Mouse (Mus musculus) spleen, postnatal 36 days (tissue): Measurements from ENCODE around the gene Iffo1.

Source experiments
- DNase-seq, 2 experiments: peaks; one replicate each; pipeline ENCODE4 v3.0.0; 2022; ENCODE audit warnings: low spot score in 2 of 2, mixed read lengths in 1 of 2

Gene Iffo1

GRCm38 (mm10) chr6:125142436-125142835, 2.6 kb upstream of the Iffo1 start:
- DNase-seq: no peak

DNA sequence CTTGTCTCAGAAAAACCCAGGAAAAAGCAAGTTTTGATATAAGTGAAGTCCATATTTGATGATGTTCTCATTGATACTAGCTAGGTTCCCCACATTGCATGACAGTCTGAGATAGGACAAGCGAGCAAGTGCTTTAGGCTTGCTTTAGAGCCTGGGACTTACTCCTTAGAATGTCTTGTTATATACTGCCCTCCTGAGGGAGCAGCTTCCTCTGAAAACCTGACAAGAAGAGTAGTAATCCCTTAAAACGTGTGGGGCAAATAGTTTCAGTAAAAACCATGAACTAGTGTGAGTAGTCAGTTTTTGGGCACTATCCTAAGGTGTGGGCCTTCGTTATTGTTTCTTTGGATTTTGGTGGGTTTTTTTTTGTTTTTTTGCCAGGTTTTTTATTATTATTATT, 1.9 kb upstream of the Iffo1 start:
- DNase-seq: no peak

GRCm38 (mm10) chr6:125143904-125144303, 1.1 kb upstream of the Iffo1 start:
- DNase-seq: no peak

GRCm38 (mm10) chr6:125145479-125145951, 474 bp downstream of the Iffo1 start:
- DNase-seq: no peak

- no peak for DNase-seq
Observed at GRCm38 (mm10) chr6:125146148-125146547, 1.1 kb downstream of the Iffo1 start.

DNA sequence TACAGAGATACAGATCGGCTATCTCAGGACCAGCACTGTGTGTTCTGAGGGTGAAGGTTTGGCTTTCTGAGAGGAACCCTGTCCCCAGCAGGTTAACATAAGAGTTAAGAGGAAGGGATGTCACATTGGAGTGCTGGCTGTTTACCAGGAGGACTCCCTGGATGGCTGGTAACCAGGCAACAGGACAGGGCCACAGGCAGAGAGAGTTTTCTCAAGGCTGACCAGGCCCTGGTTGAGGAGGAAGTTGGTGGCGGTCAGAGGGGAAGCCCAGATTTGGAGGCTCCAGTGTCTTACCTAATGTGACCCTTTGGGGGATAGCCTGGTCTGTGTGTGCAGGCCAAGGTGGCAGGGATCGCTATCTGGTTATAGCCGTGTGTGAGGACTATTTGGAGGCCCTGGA, 1.8 kb downstream of the Iffo1 start:
- DNase-seq: peak in 1 of 2 experiments; percentile 35

GRCm38 (mm10) chr6:125147329-125147728, 2.3 kb downstream of the Iffo1 start:
- no peak for DNase-seq

- no peak for DNase-seq
Observed at GRCm38 (mm10) chr6:125148251-125148925, 3.3 kb downstream of the Iffo1 start.

DNA sequence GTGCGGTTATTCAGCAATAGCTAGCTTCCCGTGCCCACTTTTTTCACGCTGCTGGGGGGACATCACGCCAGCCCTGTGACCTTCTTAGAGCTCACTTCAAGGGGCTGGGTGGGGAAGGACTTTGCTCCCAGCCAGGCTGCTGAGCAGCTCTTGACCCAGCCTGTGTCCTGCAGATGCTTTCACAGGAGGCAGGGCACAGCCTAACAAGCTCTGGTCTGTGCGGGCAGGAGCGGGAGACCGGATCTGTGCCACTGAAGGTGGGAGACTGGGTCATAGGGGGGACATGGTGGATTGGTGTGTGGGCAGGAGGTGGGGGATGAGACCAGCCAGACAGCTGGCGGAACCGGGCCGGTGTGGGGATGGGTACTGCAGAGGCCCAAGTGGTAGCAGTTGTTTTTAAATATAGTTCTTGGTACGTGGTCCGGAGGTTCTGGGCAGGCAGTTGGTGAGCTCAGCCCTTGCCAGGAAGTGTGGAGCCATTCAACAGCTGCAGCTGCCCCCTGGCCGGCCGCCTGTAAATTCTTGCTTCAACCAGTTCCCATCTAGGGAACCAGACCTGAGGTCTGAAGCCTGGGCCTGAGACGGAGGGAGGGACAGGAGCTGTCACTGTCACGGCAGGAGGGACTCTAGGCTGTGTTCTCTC, 4.0 kb downstream of the Iffo1 start:
- DNase-seq: no peak

DNA sequence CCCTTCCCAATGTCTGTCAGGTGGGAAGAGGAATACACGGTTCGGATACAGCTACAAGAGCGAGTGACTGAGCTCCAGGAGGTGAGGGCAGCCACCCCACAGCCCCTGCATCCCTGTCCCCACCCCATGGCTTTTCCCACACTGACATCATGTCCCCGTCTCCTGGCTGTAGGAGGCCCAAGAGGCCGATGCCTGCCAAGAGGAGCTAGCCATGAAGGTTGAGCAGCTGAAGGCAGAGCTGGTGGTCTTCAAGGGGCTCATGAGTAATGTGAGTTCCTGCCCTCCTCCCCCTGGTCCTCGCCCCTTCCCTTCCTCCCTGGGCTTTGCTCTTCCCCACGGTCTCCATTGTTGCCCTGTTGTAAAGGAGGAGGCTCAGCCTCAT, 4.5 kb downstream of the Iffo1 start:
- no peak for DNase-seq

GRCm38 (mm10) chr6:125152212-125153017, 7.4 kb downstream of the Iffo1 start:
- no peak for DNase-seq

- no peak for DNase-seq
Observed at GRCm38 (mm10) chr6:125153018-125153389, 8.0 kb downstream of the Iffo1 start.

DNA sequence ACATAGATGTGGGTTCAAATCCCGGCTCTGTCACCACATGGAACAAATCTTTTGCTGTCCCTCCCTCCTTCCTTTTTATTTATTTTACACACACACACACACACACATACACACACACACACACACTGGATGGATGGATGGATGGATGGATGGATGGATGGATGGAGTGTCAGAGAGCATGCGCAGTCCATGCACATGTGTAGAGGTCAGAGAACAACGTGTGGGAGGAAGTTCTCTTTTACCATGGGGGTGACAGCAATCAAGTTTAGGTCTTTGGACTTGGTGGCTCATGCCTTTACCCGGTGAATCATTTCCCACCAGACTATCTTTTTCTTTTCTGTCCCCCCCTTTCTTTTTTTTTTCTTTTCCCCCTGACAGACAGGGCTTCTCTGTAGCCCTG, 8.6 kb downstream of the Iffo1 start:
- no peak for DNase-seq

GRCm38 (mm10) chr6:125154550-125154949, 9.5 kb downstream of the Iffo1 start:
- no peak for DNase-seq

- DNase-seq: no peak
Observed at GRCm38 (mm10) chr6:125155262-125155661, 10.2 kb downstream of the Iffo1 start.

- DNase-seq: no peak
Observed at GRCm38 (mm10) chr6:125156491-125156890, 11.4 kb downstream of the Iffo1 start.

DNA sequence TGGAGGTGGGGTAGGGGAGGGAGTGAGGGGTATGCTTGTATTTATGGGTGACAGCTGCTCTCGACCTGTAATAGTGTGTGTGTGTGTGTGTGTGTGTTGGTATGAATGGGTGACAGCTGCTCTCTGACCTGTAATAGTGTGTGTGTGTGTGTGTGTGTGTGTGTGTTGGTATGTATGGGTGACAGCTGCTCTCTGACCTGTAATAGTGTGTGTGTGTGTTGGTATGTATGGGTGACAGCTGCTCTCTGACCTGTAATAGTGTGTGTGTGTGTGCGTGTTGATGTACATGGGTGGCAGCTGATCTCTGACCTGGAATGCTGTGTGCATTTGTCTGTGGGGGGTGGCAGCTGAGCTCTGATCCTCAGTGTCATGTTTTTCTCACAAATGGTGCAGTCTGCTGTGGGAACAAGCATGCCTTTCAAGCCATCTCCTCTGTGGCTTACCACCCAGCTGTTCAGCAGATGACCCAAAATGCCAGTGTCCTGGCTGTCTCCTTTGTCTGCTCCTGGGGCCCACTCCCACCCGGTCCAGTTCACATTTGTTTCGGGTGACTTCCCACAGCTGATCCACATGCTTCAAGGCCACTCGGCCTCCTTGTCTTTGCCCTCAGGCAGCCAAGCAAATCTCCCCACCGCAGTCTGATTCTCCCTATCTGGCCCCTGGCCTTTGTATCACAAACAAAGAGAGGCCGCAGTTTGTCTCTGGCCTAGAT, 12.0 kb downstream of the Iffo1 start:
- DNase-seq: no peak

DNA sequence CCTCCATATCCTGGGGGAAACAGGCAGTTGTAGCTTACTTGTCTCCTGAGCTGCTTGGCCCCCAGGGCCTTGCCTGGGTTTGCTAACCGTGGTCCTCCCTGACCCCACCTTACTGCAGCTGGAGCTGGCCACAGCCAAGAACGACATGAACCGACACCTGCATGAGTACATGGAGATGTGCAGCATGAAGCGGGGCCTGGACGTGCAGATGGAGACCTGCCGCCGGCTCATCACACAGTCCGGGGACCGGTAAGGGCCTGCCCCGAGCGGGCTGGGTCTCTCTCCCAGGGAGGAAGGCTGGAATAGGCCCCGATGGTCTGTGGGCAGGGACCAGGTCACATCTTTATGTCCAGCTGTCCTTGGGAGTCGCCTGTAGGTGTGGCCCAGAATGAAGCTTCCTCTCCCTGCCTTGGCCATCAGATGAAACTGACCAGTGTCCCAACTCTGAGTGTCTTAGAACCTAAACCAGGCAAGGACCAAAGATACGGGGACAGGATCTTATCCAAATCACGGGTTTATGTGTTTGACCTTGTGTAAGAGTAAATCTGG, 14.0 kb downstream of the Iffo1 start:
- DNase-seq: no peak

DNA sequence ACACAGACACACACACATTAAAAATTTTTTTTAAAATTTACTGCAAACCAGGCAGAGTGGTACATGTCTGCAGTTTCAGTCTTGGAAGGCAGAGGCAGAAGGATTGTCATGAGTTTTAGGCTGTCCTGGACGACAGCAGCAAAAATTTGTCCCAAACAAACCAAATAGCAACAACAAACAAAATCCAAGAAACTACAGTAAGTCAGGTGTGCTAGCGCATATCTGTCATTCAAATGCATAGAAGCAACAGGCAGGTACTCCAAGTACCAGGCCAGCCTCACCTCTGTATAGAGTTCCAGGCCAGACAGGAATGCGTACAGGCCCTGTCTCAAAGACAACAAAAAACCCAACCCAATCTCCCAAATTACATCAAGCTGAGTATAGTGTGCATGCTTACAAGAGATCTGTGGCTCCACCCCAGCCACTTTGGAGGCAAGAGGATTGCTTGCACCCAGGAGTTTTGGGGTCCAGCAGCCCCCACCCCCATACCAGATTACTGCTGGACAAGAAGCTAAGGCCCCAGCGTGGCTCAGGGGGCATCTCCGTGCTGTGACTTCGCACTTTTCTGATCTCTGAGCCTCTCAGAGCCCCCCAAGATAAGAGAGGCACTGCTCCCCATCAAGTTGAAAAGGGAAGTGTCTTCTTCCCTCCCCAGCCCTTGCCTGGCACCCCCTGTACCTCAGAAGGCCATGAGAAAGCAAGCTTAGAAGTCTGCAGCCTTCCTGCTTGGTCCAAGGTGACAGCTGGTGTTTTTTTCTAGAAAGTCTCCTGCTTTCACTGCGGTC, 14.9 kb downstream of the Iffo1 start:
- DNase-seq: no peak

GRCm38 (mm10) chr6:125160558-125160853, 15.5 kb downstream of the Iffo1 start:
- no peak for DNase-seq
